Mouse (Mus musculus): ENCODE results near the gene Slc6a20a.

GRCm38 (mm10) chr9:123683704-123684103 is 5.0 kb upstream of the Slc6a20a start:
- TF ChIP-seq CTCF (IDR thresholded peaks at IDR 0.05 in 2 of 3, conservative IDR thresholded peaks at IDR 0.05 in 1 of 3; ENCODE audit: control insufficient read depth in 1 of 3, insufficient read depth in 1 of 3, low read depth in 2 of 3, low read length in 3 of 3, poor library complexity in 1 of 3, severe bottlenecking in 1 of 3) (no peak), MAZ (IDR thresholded peaks at IDR 0.05; ENCODE audit: low read depth, low read length) (no peak), SMC3 (IDR thresholded peaks at IDR 0.05; ENCODE audit: low read depth, low read length) (no peak), MYC (IDR thresholded peaks at IDR 0.05; ENCODE audit: low read depth, low read length) (no peak), HCFC1 (IDR thresholded peaks at IDR 0.05; ENCODE audit: low read depth, low read length) (no peak), NELFE (IDR thresholded peaks at IDR 0.05; ENCODE audit: low read depth, low read length) (no peak), ZKSCAN1 (IDR thresholded peaks at IDR 0.05; ENCODE audit: low read depth, low read length) (no peak)
